Mouse (Mus musculus) heart, adult 9 months (tissue): ENCODE data around the gene Meioc.
"Not testable (repeated sequence)": the region's sequence is repeated elsewhere in the genome, so short reads cannot be mapped to it uniquely, and the experiment has no call there.

Source experiments
- DNase-seq, 2 experiments: peaks; one replicate each; pipeline ENCODE4 v3.0.0; 2022; ENCODE audit warnings: low spot score in 2 of 2

The Meioc gene

DNA sequence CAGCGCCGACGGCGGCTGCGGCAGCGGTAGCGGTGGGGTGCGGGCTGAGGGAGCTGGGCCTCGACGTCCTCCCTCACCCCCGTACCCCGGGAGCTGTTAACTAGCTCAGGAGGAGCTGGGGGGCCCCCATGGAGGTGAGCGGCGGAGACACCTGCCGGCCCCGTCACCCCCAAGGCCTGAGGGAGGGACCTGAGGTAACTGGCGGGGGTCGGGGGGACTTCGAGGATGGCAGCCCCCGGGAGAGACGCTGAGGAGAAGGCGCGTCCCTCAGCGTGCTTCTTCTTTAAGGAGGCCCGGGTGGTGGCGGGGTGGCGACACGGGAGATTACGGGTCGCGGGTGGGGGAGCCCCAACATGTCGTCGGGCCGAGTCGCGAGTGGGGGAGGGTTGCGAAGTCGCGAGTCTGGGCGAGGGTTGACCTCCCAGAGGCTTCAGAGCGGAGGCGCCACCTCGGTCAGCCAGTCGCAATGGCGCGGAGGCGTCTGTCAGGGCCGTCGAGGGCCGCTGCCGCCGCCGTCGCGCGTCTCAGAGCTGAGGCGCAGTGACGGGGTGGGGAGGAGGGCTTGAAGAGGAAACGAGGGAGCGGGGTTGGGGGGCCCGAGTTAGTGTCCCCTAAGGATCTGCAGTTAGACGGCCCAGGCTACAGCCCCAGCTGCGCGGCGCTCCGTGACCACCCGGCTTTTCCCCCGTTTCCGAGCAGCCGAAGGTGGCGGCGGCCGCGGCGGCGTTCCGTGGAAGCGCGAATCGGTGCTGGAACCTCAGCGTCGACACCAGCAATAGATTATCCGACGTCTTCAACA, 2.3 kb downstream of the Meioc start:
- no peak for DNase-seq

DNA sequence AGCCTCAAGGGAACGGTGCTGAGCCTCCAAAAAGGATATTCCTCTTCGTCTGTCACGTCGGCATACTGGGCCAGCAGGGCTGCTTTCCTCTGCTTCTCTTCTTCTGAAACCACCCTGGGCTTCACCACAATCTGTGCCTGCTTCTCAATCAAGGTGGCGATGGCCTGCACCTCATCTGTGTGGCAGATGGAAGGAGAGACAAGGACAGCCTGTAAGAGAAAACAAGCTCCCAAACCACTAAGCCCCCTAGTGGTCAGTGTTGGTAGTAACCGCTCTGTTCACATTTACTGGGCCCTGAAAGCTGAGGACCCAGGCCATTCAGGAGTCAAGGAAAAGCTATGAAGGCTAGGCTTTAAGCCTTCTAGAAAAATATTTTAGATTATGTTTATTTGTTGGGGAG, 26.6 kb downstream of the Meioc start:
- peak in 1 of 2 experiments; percentile 49 for DNase-seq

DNA sequence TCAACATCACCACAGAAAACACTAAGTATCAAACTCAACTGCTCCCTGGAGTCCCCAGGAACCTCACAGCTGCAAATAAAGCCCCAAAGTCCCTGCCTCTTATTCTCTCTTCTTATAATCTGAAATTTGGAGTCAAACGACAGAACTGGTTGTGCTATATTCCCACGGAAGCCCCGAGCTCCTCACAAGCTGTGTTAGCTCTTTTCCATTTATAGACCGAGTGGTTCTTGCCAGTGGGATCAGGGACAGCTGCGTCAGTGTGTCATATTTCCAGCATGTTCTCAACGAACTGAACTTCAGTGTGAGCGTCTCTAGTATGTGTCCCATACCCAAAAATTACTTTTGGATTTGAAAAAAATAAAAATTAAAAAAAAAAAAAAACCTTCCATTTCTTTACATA, 31.8 kb downstream of the Meioc start:
- no peak for DNase-seq

DNA sequence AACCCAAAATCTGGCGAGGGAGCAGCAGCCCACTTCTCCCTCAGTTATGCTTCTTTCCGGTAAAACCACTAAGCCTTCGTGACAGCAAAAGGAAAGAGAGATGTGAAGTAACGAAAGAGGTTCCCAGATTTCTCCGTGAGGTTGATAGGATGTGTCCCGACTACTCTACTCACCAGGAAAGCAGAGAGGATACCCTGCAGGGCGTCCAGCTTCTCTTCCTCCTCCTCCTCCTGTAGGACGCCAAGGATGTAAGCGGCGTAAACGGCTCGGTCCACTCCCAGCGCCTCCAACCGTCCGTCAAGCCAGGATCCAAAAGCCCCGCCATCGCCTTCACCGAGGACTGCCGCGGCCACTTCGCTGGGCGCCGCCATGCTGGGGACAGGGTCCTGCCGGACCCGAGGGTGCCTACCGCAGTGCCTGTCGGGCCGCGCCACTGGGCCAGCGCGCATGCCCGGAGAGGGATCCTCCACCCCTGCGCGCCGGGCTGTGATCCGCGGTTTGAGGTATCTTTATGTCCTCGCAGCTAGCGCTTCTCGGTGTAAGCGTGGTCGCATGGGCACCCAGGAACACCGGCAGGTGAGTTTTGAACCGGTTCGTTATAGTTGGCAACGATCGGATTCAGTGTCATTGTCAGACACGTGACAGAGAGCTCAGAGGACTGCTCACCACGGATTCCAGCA, 34.0 kb downstream of the Meioc start, which contains the start of gene Ccdc43:
Ccdc43 (minus strand) TSS at position 445 of the 680 bp plus-strand sequence.
- peak; percentile 88 to 89 for DNase-seq

DNA sequence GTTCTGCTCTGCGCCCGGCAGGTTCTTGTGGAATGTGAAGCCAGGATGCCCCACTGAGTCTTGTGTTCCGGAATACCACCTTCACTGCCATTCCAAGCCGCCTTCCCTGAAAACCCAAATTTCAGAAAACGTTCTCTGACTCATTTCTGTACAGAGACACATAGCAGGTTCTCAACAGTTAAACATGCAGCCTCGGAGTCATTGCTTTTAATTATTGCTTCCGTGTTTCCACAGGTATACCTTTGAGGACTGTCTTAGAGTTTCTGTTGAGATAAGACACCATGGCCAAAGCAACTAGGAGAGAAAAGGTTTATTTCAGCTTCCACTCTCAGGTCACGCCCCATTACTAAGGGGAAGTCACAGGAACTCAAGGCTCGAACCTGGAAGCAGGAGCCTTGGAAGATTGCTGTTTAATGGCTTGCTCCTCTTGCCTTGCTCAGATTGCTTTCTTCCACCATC, 34.5 kb downstream of the Meioc start:
- DNase-seq, result no peak

GRCm38 (mm10) chr11:102702206-102702605, 38.7 kb downstream of the Meioc start:
- not testable (repeated sequence) for DNase-seq

DNA sequence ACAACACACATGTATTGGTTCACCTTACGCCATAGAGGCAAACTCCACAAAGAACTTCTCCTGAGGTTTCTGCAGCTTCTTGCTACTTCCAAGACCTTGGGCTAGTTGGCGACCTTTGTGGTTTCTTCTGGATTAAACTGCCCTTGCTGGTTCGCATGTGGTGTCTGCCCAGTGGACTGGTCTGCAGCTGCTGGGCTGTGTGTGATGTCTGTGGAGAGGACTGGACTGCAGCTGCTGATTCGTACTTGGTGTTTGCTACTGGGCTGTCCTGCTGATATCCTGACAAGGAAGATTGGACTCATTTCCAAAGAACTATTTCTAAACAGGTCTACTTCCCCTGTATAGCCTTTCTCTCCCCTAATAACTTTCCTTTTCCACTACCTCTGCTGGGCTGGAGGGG, 48.9 kb downstream of the Meioc start:
- no peak for DNase-seq

DNA sequence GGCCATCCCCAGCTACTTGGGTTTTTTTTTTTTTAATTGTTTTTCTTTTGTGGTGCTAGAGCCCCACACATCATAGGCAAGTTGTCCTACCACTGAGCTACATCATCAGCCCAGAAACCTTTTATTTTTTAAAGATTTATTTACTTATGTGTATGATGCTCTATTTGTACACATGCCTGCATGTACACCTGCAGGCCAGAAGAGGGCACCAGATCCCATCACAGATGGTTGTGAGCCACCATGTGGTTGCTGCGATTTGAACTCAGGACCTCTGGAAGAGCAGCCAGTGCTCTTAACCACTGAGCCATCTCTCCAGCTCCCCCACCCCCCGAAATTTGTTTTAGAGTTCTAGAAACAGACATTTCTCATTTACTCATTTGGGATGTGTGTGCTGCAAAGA, 51.1 kb downstream of the Meioc start:
- not testable (repeated sequence) for DNase-seq

- DNase-seq, result no peak
These were observed 52.6 kb downstream of the Meioc start for GRCm38 (mm10) chr11:102716135-102716534.

GRCm38 (mm10) chr11:102725574-102725973, 62.1 kb downstream of the Meioc start:
- no peak for DNase-seq

DNA sequence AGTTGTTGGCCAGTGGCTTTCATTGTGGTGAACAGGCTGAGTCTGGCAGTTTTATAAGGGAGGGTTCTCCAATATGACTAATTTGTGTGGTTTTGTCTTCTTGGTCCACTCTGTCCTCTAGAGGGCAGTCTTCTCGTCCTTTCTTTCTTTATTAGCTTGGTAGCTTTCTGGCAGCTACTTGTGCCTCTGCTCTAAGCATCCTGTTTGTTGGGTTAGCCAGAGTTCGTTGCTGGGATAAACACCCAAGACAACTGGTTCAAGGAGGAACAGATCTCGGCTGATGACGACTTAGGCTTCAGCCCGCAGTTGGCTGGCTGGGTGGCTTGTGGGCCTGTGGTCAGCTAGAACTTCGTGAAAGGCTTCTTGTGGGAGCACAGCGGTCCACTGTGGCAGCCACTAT, 65.1 kb downstream of the Meioc start:
- peak; percentile 71 to 79 for DNase-seq

- DNase-seq, result no peak
These were observed 66.3 kb downstream of the Meioc start for GRCm38 (mm10) chr11:102729835-102730234.

DNA sequence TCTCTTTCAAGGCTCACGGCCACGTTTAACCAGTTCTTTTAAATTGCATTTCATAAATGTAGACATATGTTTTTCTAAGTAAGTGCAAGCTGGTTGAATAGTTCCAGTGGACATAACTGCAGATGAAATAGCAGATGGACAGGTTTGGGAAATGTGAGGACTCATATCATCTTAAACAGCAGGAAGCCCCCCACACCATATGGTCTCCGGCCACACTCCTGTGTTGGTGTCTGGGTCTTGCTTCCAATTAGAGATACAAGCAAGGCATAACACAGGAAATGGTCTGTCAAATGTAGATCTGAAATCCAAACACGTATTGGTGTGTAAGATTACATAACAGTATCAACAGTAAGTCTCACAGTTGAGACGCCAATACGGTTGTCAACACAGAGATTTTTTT, 67.8 kb downstream of the Meioc start:
- DNase-seq, result no peak
